Mouse (Mus musculus) neural tube, postnatal 0 days (tissue): ENCODE results near the gene Gm7102. TPM values are rescaled to one million over a fixed set of nuclear protein-coding genes. Genes with fewer than 3 reads are reported as not detected.

Experiments
- polyA plus RNA-seq: library from polyadenylated mRNA; unstranded; fragments of >200 nt; fragmentation: Nextera tagmentation; extraction: Ambion mirVana; gene quantifications from 2 replicates; pipeline ENCODE4 v1.2.1, GENCODE M21; 2015

Gm7102 gene
- polyA plus RNA-seq: 0.20 and 0.21 TPM in 2 replicates

GRCm38 (mm10) chr19:61175756-61176324 lies at the start of gene Gm7102:
Gene Gm7102 (minus strand): TSS chr19:61176309.

GRCm38 (mm10) chr19:61183590-61183989 lies 7.5 kb upstream of the Gm7102 start, which contains the start of gene Gm6020:
Gene Gm6020 (plus strand): TSS chr19:61183890.

GRCm38 (mm10) chr19:61140342-61141206 lies 35.5 kb downstream of the Gm7102 start, which contains the start of gene Zfp950:
Gene Zfp950 (minus strand): TSS chr19:61140840.

Other genes with a start within 250 kb of the Gm7102 start
- 48.2 and 49.1 TPM in 2 replicates for gene Zfp950, start 35.5 kb downstream of the Gm7102 start, polyA plus RNA-seq
- gene Gm6020, start 7.6 kb upstream of the Gm7102 start, polyA plus RNA-seq: not detected in 2 replicates
- gene Csf2ra, start 52.1 kb upstream of the Gm7102 start, polyA plus RNA-seq: 47.7 and 60.3 TPM in 2 replicates
- not detected in 2 replicates for gene Gm21060, start 120.8 kb upstream of the Gm7102 start, polyA plus RNA-seq